Mouse (Mus musculus): ENCODE results near the gene Tob2. TPM values are rescaled to one million over a fixed set of nuclear protein-coding genes. Genes with fewer than 3 reads are reported as not detected.
A peak's percentile ranks its signal among the peaks of the same experiment; 100 is the strongest.

The Tob2 gene
- total RNA-seq, 2 experiments from 2014 or later, result 103 to 121 TPM

DNA sequence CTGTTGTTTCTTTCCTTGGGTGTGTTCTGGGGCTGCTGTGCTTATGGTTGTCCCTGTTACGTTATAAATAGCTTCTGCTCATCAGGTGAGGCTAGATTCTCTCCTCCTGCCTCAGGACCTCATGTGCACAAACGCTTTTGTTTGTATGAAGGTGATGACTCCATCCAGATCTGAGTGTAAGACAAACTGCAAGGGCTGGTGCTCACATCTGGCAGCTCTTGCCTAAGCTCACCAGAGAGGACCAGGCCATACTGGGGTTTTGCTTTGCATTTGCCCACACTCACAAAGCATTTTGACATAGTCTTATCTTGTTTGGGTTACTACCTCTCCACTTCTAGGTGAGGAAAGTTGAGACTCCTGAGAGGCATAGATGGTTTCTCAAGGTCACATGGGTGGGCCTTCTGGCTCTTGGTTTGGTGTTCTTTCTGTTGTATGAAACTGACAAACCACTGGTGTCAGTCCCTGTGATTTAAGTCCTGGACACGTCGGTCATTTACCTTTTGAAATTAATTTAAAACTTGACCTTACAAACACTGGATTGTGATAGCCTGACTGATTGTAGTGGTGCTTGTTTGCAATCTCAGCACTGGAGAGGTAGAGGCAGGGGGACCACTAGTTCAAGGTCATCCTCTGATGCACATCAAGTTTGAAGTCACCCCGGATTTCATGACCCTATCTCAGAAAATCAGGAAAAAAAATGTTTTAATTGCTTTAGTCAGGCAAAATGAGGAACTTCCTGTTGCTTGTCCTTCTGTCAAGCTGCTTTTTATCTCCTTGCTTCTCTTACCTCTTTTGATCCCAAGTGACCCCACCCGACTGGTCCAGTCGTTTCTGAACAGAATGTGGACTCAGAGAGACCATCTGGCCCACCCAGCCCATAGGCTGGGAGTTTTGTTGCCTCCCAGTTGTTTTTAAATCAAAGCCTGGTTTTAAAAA, 45.6 kb downstream of the Tob2 start:
- DNase-seq (ENCODE audit: low spot score in 2 of 2), result no peak

DNA sequence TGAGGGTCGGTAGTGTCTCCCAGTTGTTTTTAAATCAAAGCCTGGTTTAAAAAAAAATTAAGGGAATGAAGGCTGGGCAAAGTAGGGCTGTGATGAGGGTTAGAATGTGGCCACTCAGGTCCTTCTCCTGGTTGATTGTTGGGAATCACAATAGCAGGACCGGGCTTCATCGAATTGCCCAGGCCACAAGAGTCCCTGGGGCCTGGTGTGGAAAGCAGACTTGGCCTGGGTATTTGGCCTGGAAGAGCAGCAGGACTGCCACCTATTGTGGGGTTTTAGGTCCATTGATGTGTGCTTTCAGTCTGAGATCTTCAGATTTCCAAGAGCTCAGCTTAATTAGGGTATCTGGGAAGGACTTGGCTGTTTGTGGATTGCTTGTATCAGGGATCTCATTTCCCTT, 46.3 kb downstream of the Tob2 start:
- no peak for DNase-seq (ENCODE audit: low spot score in 2 of 2)

DNA sequence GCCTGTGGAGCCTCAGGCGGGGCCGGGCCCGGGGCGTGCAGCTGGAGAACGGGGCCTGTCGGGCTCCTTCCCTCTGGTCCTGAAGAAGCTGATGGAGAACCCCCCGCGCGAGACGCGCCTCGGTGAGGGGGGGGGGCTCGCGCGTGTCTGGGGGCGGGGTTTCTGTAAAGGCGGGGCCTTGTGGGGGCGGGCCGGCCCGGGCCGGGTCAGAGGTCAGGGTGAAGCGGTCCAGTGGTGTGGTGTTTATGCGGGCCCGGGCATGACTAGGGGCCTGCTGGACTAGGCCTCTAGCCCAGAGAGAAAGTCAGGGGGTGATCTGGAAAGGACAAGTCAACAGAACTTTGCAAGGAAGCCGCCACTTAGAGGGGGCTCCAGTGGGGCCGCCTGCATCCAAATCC, 47.0 kb downstream of the Tob2 start:
- no peak for DNase-seq (ENCODE audit: low spot score in 2 of 2)

DNA sequence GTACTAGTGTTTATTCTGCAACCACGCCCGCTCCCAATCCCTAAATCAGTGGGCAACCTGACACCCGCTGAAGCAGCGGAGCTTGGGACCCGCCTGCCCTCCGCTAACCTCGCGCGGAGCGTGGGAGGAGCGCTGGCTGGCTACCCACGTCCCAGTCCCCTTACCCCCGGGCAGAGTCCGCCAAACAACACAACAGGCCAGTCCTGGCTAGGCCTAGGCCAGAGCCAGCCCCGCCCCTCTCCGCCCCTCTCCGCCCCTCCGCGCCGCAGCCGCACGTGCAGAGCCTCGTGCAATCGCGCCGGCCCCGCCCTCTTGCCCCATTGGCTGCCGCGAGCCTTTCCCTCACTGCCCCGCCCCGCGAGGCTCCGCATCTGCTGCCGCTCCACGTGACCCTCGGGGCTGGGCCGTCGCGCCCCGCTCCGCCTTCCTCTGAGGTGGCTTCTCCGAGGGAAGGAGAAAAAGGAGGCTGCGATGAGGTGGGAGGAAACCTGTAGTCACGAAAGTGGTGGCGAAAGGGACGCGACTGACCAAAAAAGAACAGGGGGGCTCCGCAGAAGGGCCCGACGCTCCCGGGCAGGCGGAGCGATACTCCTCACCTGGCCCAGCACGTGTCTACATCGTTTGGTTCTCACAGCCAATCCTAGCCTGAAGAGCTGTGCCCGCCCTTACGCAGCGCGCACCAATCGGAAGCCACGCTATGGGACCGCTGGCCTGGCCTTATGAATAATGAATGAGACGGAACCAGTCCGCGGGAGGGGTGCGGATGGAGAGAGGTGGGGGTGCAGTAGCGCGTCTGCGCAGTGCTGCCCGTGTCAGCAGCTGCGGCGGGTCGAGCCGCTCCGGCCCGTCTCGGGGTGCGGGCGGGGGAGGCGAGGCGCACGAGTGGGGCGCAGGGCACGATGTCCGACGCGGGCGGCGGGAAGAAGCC, 47.7 kb downstream of the Tob2 start:
- peak; percentile 99 for DNase-seq (ENCODE audit: low spot score in 2 of 2)

DNA sequence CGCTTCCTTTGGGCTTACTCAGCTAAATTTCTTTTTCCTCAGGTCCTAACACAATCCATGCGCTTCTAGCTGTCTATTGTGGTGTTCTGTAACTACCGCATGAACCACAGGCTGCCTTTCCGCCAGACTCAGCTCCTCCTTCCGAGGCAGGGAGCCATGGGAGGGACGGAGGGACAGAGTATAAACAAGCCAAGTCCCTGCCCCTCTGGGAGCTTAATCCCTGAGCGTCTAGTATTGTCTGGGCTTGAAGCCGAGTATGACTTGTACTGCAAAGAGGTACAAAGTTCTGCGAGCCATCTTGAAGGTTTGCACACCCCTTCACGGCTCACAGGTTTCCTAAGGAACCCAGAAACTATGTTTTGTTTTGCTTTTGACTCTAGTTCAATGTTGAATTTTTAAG, 48.4 kb downstream of the Tob2 start:
- peak; percentile 73 to 74 for DNase-seq (ENCODE audit: low spot score in 2 of 2)

DNA sequence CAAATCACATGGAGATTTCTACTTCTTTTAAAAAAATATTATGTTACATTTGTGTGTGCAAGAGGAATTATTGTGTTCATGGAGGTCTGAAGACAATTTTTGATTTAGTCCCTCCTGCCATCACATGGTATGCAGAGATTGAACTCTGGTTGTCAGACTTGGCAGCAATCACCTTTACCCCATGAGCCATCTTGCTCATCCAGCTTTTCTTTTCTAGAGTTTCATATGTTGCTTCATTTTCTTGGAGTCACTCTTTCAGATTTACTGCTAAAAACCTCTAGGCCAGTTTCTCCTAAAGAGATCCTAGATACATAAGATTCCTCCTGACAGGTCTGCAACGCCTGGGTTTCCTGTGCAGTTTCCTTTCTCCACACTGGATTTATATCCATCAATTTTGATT, 49.0 kb downstream of the Tob2 start:
- no peak for DNase-seq (ENCODE audit: low spot score in 2 of 2)

DNA sequence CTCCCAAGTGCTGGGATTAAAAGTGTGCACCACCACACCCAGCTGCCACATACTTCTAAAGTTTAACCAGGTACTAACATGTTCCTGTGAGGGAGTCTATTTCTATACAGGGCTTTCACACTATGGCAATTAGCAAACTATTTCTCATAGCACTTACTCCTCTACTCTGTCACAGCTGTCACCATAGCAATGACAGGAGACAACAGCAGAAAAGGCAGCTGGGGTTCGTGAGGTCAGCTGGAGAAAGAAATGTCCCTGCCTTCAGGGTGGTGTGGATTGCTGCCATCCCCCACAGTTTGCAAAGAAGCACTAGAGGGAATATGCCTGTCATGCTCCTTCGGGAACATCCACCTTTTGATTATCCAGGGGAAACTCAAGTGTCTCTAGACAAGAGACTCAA, 49.8 kb downstream of the Tob2 start:
- no peak for DNase-seq (ENCODE audit: low spot score in 2 of 2)

DNA sequence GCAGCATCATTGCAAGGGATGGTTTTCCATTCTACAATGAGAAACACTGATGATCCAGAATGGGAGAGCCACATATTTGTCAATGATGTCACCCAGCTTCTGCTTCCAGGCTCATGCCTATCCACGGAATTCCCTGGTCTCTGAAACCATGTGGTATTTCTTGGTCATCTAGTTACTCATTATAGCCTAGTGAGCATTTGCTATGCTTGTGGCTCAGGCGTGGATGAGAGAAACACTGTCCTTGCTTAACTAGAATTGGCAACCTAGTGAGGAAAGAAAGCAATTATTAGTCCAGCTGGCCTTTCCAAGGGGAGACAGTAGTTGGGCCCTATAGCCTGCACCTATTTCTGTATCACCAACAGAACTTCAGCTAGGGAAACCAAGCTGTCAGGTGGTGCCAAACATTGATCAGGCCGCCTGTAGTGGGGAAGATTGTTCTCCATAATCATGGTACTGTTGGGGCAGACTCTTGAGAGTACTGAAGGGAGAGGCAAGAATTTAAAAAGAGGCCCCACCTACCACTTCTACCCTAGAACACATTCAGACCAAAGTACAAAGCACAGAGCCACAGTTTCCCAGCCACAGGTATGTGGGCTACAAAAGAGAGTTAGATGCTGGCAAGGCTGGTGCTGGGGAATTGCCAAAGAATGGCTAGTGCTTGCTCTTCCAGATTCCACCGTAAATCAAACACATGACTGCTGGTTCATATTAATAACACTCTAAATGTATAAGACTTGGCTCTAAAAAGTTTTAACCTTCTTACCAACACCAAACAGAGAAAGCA, 51.8 kb downstream of the Tob2 start:
- no peak for DNase-seq (ENCODE audit: low spot score in 2 of 2)

DNA sequence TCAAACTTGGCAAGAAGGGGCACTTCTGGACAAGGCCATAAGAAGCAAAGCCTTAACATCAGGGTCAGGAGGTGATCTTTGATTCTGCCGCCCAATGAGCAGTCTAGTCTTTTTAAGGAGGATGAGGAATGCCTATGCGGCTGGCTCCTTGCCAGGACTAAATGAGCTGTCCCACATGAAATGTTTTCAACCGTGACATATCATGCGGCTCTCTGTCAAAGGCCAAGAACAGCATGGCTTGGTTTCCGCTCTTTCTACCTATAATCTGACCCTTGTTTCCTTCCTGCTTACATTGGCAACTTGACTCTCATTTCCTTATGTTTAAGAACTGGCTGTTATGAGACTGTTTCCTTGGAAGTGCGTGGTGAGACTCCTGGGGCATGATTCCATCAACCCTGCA, 53.0 kb downstream of the Tob2 start:
- DNase-seq (ENCODE audit: low spot score in 2 of 2), result peak; percentile 46 to 48

DNA sequence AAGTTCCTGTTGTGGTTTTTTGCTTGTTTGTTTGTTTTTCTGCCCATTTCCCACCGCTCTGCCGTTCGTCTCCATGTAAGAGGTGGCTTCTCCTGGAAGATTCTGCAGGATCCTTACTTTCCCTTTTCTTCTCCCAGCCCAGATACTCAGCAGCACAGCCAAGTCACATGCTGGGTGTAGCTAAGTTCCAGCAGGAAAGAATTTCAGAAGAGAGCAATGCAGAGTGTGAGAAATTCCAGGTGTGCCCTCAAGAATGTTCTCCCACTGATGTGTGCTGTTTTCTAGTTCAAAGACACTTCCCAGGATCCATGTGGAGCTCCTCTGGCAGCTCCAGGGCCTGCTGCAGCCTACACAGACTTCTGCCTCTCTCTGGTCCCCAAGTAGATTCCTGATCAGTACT, 53.7 kb downstream of the Tob2 start:
- DNase-seq (ENCODE audit: low spot score in 2 of 2), result no peak

DNA sequence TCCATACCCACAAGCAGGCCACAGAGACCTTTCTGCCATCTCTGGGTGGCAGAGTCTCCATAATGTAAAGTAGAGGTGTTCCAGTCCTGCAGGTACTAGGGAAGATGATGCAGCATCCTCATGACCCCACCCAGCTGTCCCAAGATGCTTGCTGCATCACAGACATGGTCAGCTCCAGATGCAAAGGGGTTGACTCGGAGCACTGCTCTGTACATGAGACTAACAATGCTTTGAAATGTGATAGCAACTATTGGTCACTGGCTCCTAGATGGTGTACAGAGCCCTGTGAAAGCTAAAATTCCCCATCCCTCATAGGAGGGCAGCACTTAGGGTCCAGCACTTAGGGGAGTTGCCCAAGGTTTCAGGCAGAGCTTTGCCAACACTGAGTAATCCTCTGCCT, 54.4 kb downstream of the Tob2 start:
- no peak for DNase-seq (ENCODE audit: low spot score in 2 of 2)

DNA sequence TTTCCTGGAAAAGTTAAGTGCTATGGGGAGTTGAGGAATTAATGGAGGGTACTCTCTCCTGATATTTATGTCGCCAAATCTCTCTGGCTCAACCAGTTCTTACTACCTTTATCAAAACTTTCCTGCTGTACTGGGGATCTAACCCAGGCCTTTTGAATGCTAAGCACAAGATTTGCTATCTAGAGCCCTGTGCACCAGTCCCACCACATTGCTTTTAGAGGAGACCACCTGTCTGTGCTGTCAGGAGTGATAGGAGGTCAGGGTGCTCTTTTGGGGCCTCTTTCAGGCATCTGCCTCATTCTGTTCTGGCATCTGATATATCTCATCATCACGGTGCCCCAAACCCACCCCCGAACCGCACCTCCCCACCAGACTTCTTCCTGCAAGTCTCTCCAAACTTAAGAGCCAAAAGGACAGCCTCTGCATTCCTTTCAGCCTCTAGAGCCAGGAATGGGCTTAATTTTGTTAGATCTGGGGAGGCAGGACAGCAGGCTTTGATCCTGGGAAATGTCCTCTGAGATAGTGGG, 55.1 kb downstream of the Tob2 start:
- no peak for DNase-seq (ENCODE audit: low spot score in 2 of 2)

DNA sequence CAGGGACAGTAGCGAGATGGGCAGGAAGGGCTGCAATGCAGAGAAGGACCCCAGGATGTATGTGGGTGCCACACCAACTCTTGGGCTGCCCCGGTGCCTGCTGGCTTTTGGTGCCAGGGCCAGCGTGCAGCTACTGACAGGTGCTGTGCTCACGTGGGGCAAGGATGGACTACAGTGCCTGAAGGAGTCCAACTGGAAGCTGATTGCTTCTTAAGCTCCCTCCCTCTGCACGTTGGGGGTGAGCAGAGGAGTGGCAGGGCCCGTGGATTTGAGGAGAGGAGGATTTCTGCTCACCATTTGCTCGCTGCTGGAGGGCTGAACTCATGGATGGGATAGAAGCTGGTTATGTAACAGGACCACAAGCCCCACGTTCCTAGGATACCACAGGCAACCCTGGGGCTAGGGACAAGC, 55.6 kb downstream of the Tob2 start:
- DNase-seq (ENCODE audit: low spot score in 2 of 2), result no peak

DNA sequence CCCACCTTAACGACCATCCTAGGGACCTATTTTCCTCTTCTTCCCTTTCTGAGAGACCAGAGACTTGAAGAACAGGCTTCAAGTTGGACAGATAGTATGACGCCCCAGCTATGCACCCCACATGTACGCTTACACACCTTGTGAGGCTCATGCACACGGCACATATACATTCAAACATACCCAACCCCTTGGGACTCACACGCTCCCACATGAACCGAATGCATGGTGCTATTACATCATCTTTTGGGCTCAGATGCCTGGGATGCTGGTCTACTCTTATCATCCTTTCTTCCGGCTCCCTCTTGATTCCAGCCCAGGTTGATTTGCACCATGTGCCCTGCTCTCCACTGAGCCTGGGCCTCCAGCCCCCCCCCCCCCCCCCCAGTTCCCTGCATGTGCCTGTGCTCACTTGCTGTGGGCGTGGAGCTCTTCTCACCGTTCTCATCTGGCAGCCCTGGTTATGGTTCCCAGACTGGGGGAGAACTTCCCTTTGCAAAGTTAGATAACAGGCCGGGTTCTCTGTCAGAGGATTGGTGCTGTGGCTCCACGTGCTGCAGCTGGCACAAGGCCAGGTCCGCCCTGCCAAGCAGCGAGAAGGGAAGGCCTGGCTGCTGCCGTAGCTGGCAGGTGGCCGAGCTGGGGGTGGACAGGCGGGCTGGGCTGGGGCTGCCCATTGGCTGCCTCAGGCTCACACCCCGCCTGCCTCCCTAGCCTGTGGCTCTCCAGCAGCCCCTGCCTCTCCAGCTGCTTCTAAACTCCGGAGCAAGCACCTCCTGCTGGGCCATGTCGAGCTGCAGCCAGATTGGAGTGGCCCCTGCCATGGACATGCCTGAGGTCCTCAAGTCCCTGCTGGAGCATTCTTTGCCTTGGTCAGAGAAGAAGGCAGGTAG, 56.4 kb downstream of the Tob2 start, which contains the start of gene Tef:
TSS of gene Tef (plus strand) at position 421 of the 890 bp plus-strand sequence.
- peak; percentile 96 to 99 for DNase-seq (ENCODE audit: low spot score in 2 of 2)

DNA sequence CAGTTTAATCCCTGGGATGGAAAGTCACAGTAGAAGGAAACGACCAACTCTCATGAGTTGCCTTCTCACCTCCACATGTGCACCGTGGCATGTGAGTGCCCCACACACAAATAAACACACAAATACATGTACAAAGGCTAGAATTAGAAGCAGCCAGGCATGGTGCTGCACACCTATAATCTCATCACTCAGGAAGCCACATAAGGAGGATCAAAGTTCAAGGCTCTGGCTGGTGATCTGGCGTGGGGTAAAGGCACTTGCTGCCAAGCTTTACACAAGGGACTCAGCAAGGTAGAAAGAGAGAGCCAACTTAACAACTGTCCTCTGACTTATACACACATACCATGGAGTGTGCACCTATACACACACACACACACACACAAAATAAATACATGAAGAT, 58.2 kb downstream of the Tob2 start:
- DNase-seq (ENCODE audit: low spot score in 2 of 2), result no peak

DNA sequence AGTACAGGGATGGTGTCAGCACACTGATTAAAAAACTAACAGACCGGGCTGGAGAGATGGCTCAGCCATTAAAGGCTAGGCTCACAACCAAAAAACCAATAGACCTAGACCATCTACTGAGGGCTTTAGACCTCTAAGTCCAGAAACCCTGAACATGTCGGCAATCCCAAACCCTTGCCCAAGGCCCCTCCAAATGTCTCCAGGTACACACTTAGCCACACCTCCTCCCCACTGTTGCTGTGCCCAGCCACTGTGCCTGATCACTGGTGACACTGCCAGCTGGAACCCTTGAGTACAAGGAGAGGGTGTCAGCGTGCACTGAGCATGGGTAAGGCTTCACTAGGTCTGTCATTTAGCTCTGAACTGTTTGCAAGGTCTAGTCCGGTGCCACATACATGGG, 60.2 kb downstream of the Tob2 start:
- no peak for DNase-seq (ENCODE audit: low spot score in 2 of 2)

Data from adrenal gland, adult 18-20 months (tissue).